Mouse (Mus musculus) neural tube, embryonic 14.5 days (tissue): ENCODE measurements at regions not wholly inside any gene's neighbourhood (a gene's known extent, or its start where the extent isn't known, plus 50 kb on each side); places are given as distances from the start of the nearest gene placed in this dataset.

ENCODE experiments used
- ATAC-seq: fragments of 200-750 bp; cut with Nextera tagmentation; 2 replicates; pipeline ENCODE4 v1.8.0; 2017; ENCODE audit warnings: low read depth, mild to moderate bottlenecking, moderate TSS enrichment, moderate library complexity
- H3K27ac ChIP-seq: fragments of 300-500 bp; sonication (generic); 2 replicates; pipeline ENCODE4 v1.5.1; 2014; ENCODE audit warnings: low read depth, mild to moderate bottlenecking, control low read depth, low read length, moderate library complexity, mixed read lengths
- H3K27me3 ChIP-seq: fragments of 300-500 bp; sonication (generic); 2 replicates; pipeline ENCODE4 v1.6.1; 2014; ENCODE audit warnings: low read length; ENCODE audit not compliant: control insufficient read depth, insufficient read depth
- H3K36me3 ChIP-seq: fragments of 300-500 bp; sonication (generic); 2 replicates; pipeline ENCODE4 v1.6.1; 2014; ENCODE audit warnings: low read length, mixed read lengths; ENCODE audit not compliant: control insufficient read depth, insufficient read depth
- H3K4me1 ChIP-seq: fragments of 300-500 bp; sonication (generic); 2 replicates; pipeline ENCODE4 v1.6.1; 2014; ENCODE audit warnings: low read length; ENCODE audit not compliant: control insufficient read depth, insufficient read depth
- H3K4me2 ChIP-seq: fragments of 300-500 bp; sonication (generic); 2 replicates; pipeline ENCODE4 v1.6.1; 2014; ENCODE audit warnings: mild to moderate bottlenecking, low read depth, low read length, control low read depth
- H3K4me3 ChIP-seq: fragments of 300-500 bp; sonication (generic); 2 replicates; pipeline ENCODE4 v1.5.1; 2014; ENCODE audit warnings: low read depth, low read length, control low read depth, mixed read lengths
- H3K9ac ChIP-seq: fragments of 300-500 bp; sonication (generic); replicated peaks from 2 replicates; pipeline ENCODE4 v1.6.1; 2014; ENCODE audit warnings: low read depth, mild to moderate bottlenecking, control low read depth, low read length, mixed read lengths
- H3K9me3 ChIP-seq: fragments of 300-500 bp; sonication (generic); 2 replicates; pipeline ENCODE4 v1.6.1; 2016; ENCODE audit warnings: low read length; ENCODE audit not compliant: control insufficient read depth
- WGBS: fragments of 180-500 bp; shearing (Covaris S2); extraction: QIAGEN DNeasy Blood & Tissue Kit; methylation state at CpG from one replicate; pipeline ENCODE4 v1.1.7; 2014; 5-methylcytosine and 5-hydroxymethylcytosine counted together

GRCm38 (mm10) chr13:37481514-37481913 is 136.5 kb downstream of the Ly86 start:
- 58% methylated on average over 5 of the region's 5 CpGs for WGBS
- Histone ChIP-seq H3K9ac (no peak overlapping the region), H3K27me3 (no peaks in the 10 kb centered on the region), H3K4me2 (no peak overlapping the region), H3K36me3 (no peaks in the 10 kb centered on the region), H3K27ac (no peak overlapping the region), H3K9me3 (no peaks in the 10 kb centered on the region), H3K4me3 (no peak overlapping the region), H3K4me1 (peaks cover 10% of the 10 kb centered on the region)
- no peak for ATAC-seq

GRCm38 (mm10) chr13:37482038-37482437 is 137.0 kb downstream of the Ly86 start:
- H3K27ac ChIP-seq: no peak overlapping the region
- H3K27me3 ChIP-seq: no peaks in the 10 kb centered on the region
- WGBS: 48% methylated on average over 2 of the region's 2 CpGs
- no peak for ATAC-seq
- H3K4me1 ChIP-seq: peaks cover 10% of the 10 kb centered on the region
- no peaks in the 10 kb centered on the region for H3K36me3 ChIP-seq
- no peaks in the 10 kb centered on the region for H3K9me3 ChIP-seq
- no peak overlapping the region for H3K4me3 ChIP-seq
- H3K4me2 ChIP-seq: no peak overlapping the region
- H3K9ac ChIP-seq: no peak overlapping the region

GRCm38 (mm10) chr13:37482589-37482988 is 137.6 kb downstream of the Ly86 start:
- H3K36me3 ChIP-seq: no peaks in the 10 kb centered on the region
- H3K27ac ChIP-seq: no peak overlapping the region
- H3K4me3 ChIP-seq: no peak overlapping the region
- no peaks in the 10 kb centered on the region for H3K9me3 ChIP-seq
- H3K4me1 ChIP-seq: peaks cover 7% of the 10 kb centered on the region
- WGBS: 19% methylated on average over 10 of the region's 10 CpGs
- peak; percentile 80 for ATAC-seq
- no peak overlapping the region for H3K4me2 ChIP-seq
- no peaks in the 10 kb centered on the region for H3K27me3 ChIP-seq
- H3K9ac ChIP-seq: no peak overlapping the region

- Histone ChIP-seq H3K4me2 (peak overlapping the region; percentile 33; the same call in 1 of the 2 replicates), H3K9ac (peak overlapping the region; percentile 37; the same call in 1 of the 2 replicates), H3K27ac (0 out of 2 replicates have a peak overlapping the region, but pooled peaks have one; percentile 5), H3K4me3 (no peak overlapping the region), H3K4me1 (peaks cover 7% of the 10 kb centered on the region), H3K36me3 (no peaks in the 10 kb centered on the region), H3K27me3 (no peaks in the 10 kb centered on the region), H3K9me3 (no peaks in the 10 kb centered on the region)
- 23% methylated on average over 19 of the region's 19 CpGs for WGBS
- peak; percentile 77 for ATAC-seq
Observed at GRCm38 (mm10) chr13:37483010-37483855, 138.2 kb downstream of the Ly86 start.

GRCm38 (mm10) chr13:37484631-37485030 is 139.6 kb downstream of the Ly86 start:
- H3K4me1 ChIP-seq: peaks cover 7% of the 10 kb centered on the region
- no peaks in the 10 kb centered on the region for H3K36me3 ChIP-seq
- 76% methylated on average over 4 of the region's 4 CpGs for WGBS
- H3K9me3 ChIP-seq: no peaks in the 10 kb centered on the region
- no peak overlapping the region for H3K4me3 ChIP-seq
- no peaks in the 10 kb centered on the region for H3K27me3 ChIP-seq
- no peak overlapping the region for H3K27ac ChIP-seq
- H3K4me2 ChIP-seq: no peak overlapping the region
- ATAC-seq: no peak
- no peak overlapping the region for H3K9ac ChIP-seq

- H3K4me1 ChIP-seq: no peaks in the 10 kb centered on the region
- H3K27me3 ChIP-seq: no peaks in the 10 kb centered on the region
- no peaks in the 10 kb centered on the region for H3K9me3 ChIP-seq
- H3K4me2 ChIP-seq: no peak overlapping the region
- WGBS: 48% methylated on average over 11 of the region's 11 CpGs
- H3K4me3 ChIP-seq: no peak overlapping the region
- H3K9ac ChIP-seq: no peak overlapping the region
- H3K36me3 ChIP-seq: no peaks in the 10 kb centered on the region
- ATAC-seq: 0 out of 2 replicates have a peak, but pooled peaks have one; percentile 41
- H3K27ac ChIP-seq: no peak overlapping the region
Observed at GRCm38 (mm10) chr13:37492115-37493001, 147.3 kb downstream of the Ly86 start.

GRCm38 (mm10) chr13:37493331-37493730 is 148.3 kb downstream of the Ly86 start:
- Histone ChIP-seq H3K27me3 (no peaks in the 10 kb centered on the region), H3K9me3 (no peaks in the 10 kb centered on the region), H3K36me3 (no peaks in the 10 kb centered on the region), H3K9ac (no peak overlapping the region), H3K27ac (no peak overlapping the region), H3K4me3 (no peak overlapping the region), H3K4me2 (no peak overlapping the region), H3K4me1 (no peaks in the 10 kb centered on the region)
- WGBS: 93% methylated on average over 1 of the region's 1 CpGs
- ATAC-seq: no peak

GRCm38 (mm10) chr13:37495272-37495932 is 150.4 kb downstream of the Ly86 start:
- no peaks in the 10 kb centered on the region for H3K4me1 ChIP-seq
- H3K27ac ChIP-seq: no peak overlapping the region
- no peak for ATAC-seq
- no peaks in the 10 kb centered on the region for H3K36me3 ChIP-seq
- WGBS: 82% methylated on average over 8 of the region's 8 CpGs
- no peak overlapping the region for H3K4me2 ChIP-seq
- H3K27me3 ChIP-seq: no peaks in the 10 kb centered on the region
- H3K4me3 ChIP-seq: no peak overlapping the region
- H3K9me3 ChIP-seq: no peaks in the 10 kb centered on the region
- H3K9ac ChIP-seq: no peak overlapping the region
